Mouse (Mus musculus) bone marrow, adult 2 months (tissue): ENCODE results near the gene Coq10b.

Experiments
- CTCF ChIP-seq: fragments of 200-500 bp; IDR thresholded peaks from 2 replicates; pipeline ENCODE4 v1.5.1; 2011; ENCODE audit warnings: low read length, control low read depth; ENCODE audit not compliant: control insufficient read depth, insufficient read depth
- POLR2A ChIP-seq: fragments of 200-500 bp; IDR thresholded peaks from 2 replicates; pipeline ENCODE4 v1.6.1; 2011; ENCODE audit warnings: low read depth, mild to moderate bottlenecking, control low read depth, low read length, borderline replicate concordance; ENCODE audit not compliant: control insufficient read depth

GRCm38 (mm10) chr1:55089498-55090064 is 37.0 kb downstream of the Coq10b start:
- TF ChIP-seq CTCF (no peak), POLR2A (no peak)
